Mouse (Mus musculus) layer of hippocampus, adult 18-20 months (tissue): ENCODE measurements around the gene Wscd2. TPM values are rescaled to one million over a fixed set of nuclear protein-coding genes. Genes with fewer than 3 reads are reported as not detected.

Source experiments
- DNase-seq, 2 experiments: peaks; one replicate each; pipeline ENCODE4 v3.0.0; 2022; ENCODE audit warnings: low spot score in 2 of 2
- long read RNA-seq: library from polyadenylated mRNA; stranded (forward); transcript quantifications from one replicate; pipeline ENCODE4 v2.0.0, GENCODE M21; 2021
- total RNA-seq, 2 experiments: library from RNA; stranded (reverse); gene quantifications; 2 replicates each; pipeline ENCODE4 v1.2.3; 2021

The Wscd2 gene
- total RNA-seq: 10 to 100 TPM; 81.3 to 83.7 TPM
- long read RNA-seq, full-length matches to known transcripts: 62 of 91 reads
- long read RNA-seq, partial matches to known transcripts: 21 of 91 reads
- long read RNA-seq, other reads (novel, unspliced or antisense): 8 of 91 reads

DNA sequence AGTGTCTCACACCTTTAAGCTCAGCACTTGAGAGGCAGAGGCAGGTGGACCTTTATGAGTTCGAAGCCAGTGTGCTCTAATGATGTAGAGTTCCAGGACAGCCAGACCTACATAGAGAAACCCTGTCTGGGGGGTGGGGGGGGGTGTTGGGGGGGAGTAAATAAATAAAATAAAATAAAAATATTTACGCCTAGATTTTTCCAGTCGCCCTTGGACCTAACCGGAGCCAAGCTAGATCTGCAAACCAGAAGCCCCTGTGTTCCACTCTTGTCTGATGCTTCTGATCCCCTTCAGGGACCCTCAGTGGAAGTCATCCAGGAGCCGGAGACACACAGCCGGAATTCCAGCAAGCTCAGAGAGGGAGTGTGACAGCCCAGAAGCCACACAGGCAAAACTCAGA lies at the start of gene Wscd2:
Wscd2 (plus strand) TSS at position 301 of the 400 bp plus-strand sequence.
- DNase-seq: no peak

- DNase-seq: no peak
Observed at GRCm38 (mm10) chr5:113442180-113442579, 48.0 kb upstream of the Wscd2 start.

GRCm38 (mm10) chr5:113448023-113448734 lies 42.0 kb upstream of the Wscd2 start:
- no peak for DNase-seq

DNA sequence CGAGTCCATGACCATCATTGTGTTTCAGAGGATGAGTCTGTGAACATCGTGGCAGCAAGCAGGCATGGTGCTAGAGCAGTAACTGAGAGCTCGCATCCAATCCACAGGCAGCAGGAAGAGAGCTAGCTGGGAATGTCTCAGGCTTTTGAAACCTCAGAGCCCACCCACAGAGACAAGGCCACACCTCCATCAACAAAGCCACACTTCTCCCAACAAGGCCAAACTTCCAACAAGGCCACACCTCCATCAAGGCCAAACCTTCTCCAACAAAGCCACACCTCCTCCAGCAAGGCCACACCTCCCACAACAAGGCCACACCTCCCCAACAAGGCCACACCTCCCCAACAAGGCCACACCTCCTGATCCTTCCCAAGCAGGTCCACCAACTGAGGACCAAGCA lies 40.8 kb upstream of the Wscd2 start:
- DNase-seq: no peak

- DNase-seq: no peak
Observed at GRCm38 (mm10) chr5:113452691-113453090, 37.4 kb upstream of the Wscd2 start.

- DNase-seq: no peak
Observed at GRCm38 (mm10) chr5:113453356-113453755, 36.8 kb upstream of the Wscd2 start.

DNA sequence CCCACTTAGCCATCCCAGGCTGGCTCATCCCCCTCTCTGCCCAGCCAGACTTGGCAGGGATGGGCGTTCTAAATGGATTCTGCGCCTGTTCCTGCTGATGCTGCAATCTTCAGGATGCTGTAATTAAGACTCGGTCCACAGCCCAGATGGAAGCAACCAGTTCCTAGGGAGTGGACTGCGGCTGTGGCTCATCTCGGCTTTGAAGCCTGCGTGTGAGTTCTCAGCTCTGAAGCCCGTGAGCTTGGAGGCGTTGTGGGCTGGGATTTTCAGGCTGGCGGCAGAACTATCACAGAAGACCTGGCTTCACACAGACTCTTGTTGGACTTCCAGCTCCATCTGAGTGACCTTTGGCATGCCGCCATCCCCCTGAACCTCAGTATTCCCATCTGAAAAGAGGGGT lies 34.1 kb upstream of the Wscd2 start:
- peak in 1 of 2 experiments; percentile 40 for DNase-seq

DNA sequence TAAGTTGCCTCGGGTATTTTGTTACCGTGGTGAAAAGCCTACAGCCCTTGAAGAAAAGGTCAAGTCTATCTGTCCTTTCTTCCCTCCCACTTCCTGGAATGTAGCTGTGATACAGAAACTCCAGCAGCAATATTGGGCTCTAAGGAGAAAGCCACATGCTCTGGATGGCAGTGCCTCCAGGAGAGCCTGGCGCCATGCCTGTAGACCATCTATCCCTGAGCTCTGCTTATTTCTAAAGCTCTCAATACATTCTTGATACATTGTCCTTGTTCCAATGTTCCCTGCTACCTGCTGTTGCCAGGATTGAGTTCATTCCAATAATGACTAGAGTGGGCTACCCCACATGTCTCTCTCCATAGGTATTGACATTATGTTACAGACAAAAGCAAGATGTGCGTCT lies 33.4 kb upstream of the Wscd2 start:
- DNase-seq: no peak

DNA sequence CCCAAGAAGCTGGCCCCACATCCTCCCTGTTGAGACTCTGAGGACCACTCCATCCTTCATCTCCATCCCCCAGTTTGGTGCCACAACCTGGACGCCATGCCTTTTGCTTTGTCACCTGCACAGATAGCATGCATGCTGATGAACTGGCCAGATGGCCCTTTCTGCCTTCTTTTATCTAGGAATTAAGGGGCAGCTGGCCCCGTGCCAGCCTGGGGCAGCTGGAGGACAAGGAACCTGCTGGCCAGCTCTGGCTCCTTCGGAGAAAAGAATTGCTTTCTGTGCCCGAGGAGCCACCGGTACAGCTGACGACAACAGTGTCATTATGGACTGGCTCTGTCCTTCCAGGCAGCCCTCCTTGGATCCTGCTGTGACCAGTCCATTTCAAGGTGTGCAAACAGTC lies 32.9 kb upstream of the Wscd2 start:
- DNase-seq: no peak

DNA sequence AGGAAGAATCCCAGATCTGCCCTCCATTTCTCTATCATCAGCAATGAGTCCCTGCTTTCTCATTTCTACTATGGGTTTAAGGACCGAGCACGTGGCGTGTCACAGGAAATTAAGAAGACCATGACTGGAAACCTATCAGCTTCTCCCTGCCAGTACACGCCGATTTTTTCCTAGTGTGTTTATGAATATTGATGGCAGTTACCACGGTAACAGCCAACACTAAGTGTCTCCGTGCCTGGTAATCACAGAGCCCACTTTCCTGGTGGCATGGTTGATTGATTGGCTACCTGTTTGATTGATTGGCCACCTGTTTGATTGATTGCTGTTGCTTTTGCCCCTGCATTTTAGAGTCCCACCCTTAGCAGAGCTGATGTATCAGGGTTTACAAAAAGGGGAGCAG lies 30.2 kb upstream of the Wscd2 start:
- no peak for DNase-seq

DNA sequence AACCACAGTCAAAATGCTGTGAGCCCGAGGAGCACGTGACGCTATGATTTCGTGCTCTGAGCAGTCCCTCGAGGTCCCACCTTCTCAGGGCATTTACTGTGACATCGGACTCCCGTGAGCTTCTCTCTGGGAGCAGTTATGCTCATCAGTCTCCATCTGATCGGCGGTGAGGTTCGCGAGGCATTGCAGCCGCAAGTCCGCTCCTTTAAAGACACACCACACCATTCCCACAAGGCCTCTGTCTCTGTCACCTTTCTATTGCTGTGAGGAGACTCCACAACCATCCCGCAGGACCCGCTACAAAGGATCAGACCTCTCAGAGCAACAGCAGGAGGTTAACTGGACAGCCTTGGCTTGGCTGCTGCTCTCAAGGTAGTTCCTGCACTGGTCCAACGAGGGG lies 28.6 kb upstream of the Wscd2 start:
- no peak for DNase-seq

GRCm38 (mm10) chr5:113461998-113462625 lies 28.0 kb upstream of the Wscd2 start:
- no peak for DNase-seq

DNA sequence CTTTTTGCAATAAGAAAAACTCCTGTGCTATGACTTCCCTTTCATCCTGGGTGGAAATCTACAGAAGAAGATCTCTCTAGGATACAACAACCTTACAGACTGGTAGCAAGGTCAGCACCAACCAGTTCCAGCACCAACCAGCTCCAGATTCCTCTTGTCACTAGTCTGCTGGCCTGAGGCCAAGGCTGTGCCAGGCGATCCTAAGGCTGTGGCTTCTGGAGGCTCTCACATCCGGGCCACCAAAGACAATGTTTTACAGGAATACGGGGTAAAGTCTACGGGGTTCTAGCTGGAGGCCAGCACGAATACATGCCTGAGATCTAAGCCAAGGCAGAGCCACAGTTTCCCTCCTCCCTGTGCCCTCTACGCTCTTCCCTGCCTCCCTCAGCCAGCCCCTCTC lies 25.4 kb upstream of the Wscd2 start:
- DNase-seq: no peak

GRCm38 (mm10) chr5:113466536-113466935 lies 23.6 kb upstream of the Wscd2 start:
- no peak for DNase-seq

- DNase-seq: no peak
Observed at GRCm38 (mm10) chr5:113467072-113467471, 23.1 kb upstream of the Wscd2 start.

- DNase-seq: no peak
Observed at GRCm38 (mm10) chr5:113467765-113468164, 22.4 kb upstream of the Wscd2 start.

- DNase-seq: no peak
Observed at GRCm38 (mm10) chr5:113468625-113469024, 21.5 kb upstream of the Wscd2 start.

GRCm38 (mm10) chr5:113469231-113469630 lies 20.9 kb upstream of the Wscd2 start:
- DNase-seq: no peak

GRCm38 (mm10) chr5:113469826-113470225 lies 20.3 kb upstream of the Wscd2 start:
- DNase-seq: no peak

- DNase-seq: peak; percentile 64 to 82
Observed at GRCm38 (mm10) chr5:113471417-113471816, 18.7 kb upstream of the Wscd2 start.

DNA sequence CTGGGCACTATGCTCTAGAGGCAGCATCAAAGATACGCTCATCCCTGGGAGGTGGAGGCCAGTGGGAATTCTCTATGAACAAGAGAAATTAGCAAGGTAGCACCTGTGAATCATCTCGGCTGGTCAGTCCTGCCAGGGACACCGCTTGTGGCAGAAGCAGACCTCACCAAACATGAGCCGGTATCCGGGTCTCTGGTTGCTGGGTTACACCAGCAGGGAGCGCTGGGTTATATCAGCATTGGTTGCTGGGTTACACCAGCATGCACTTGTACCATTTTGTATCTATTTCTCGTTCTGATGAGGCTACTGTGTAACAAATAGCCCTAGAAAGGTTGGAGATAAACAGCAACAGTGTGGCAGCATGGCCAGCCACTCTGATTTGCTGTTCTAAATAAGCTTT lies 17.8 kb upstream of the Wscd2 start:
- DNase-seq: no peak

DNA sequence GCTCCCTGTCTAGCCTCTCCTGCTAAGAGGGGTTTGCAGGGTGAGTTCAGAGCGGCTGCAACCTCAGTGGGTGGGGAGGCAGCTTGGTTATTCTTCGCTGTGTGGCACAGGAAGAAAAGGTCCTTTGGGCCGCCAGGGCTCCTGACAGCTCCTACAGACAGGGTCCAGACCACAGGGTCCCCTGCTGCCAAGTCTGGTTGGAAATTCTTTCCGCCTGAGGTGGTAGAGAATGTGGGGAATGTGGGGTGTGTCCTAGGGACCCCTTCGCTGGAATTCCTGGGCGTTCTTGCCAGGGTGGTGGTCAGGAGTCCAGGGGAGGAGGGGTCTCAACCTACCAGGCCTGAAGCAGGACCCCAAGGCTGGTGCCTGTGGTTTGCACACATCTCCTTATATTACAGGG lies 13.3 kb upstream of the Wscd2 start:
- DNase-seq: no peak

DNA sequence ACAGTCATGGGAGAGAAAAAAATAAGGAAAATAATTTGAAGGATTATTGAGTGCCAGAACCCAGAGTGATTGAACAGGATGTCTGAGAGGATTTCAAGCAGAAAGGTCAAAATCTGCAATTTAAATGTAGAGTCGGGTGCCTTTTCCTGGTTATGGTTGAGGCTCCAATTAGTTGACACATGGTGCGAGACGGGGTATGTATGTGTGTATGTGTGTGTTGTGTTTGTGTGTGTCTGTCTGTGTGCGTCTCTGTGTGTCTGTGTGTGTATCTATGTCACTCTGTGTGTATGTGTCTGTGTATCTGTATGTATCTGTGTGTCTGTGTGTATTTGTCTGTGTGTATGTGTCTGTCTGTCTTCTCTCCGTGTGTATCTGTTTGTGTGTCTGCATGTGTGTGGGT lies 11.1 kb upstream of the Wscd2 start:
- DNase-seq: no peak
